In the genomic region with DNA sequence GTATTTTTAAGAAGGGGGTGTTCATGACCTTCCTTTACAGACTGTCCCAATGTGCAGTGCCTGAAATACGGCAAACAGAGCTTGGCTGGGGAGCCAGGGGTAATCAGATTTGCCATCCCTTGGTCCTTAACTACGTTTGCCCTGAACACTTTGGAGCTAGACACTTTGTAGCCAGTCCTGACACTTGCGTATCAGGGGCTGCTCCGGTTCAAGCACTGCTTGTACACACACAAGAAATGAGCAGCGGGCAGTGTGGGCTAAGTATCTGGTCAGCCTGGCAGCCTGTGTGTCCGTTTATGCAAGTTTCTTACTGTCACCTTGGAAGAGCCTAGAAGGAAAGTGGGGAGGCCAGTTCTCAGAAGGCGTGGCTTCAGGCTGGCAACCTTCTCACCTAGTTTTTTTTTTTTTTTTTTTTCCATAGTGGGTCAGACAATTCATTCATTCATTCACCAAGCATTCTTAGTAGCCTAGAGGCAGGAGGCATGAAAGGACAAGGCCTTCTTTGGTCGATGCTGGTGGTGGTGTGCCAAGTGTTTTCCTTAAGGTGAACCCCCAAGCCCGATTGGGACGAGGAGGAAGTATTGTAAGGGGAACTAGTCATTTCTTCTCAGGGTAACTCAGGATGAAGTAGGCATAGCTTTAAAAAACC, we compare ENCODE assay signal across 7 mouse cellular contexts. TPM values are rescaled to one million over a fixed set of nuclear protein-coding genes. Genes with fewer than 3 reads are reported as not detected.
A peak's percentile ranks its signal among the peaks of the same experiment; 100 is the strongest.
DNase-seq lines count a peak whose midpoint lies in the region; ATAC-seq and TF ChIP-seq lines count a peak whose summit lies in the region.

No protein-coding gene starts in this region.

- no peak overlapping the region for H3K4me3 ChIP-seq in C2C12 (ENCODE audit: insufficient read depth, poor library complexity, severe bottlenecking)
- peak overlapping the region; percentile 50 for H3K4me3 ChIP-seq in ES-Bruce4 (ENCODE audit: low read depth, low read length)
- peak overlapping the region; percentile 78 for H3K4me3 ChIP-seq in forebrain, embryonic 14.5 days (ENCODE audit: low read depth, low read length)
- peak overlapping the region; percentile 73 for H3K4me3 ChIP-seq in limb, embryonic 12.5 days (replicated peaks)

- H3K79me2 ChIP-seq in C2C12 (ENCODE audit: control insufficient read depth, insufficient read depth) = peaks cover 42% of the 10 kb centered on the region

- H3ac ChIP-seq in C2C12 (ENCODE audit: control insufficient read depth, insufficient read length, low read depth) = peak overlapping the region; percentile 7

- H3K27me3 ChIP-seq in C2C12 (ENCODE audit: control insufficient read depth, insufficient read depth, insufficient read length) (no peaks in the 10 kb centered on the region), ES-Bruce4 (ENCODE audit: control insufficient read depth, insufficient read depth, low read length, poor library complexity, severe bottlenecking) (no peaks in the 10 kb centered on the region)
- no peaks in the 10 kb centered on the region for H3K27me3 ChIP-seq in forebrain, embryonic 14.5 days (replicated peaks; ENCODE audit: control insufficient read depth, insufficient read depth, low read length)
- H3K27me3 ChIP-seq in limb, embryonic 12.5 days = no peaks in the 10 kb centered on the region

- peak overlapping the region; percentile 78 for H3K4me2 ChIP-seq in forebrain, embryonic 14.5 days (ENCODE audit: low read length)
- peak overlapping the region; percentile 76 for H3K4me2 ChIP-seq in limb, embryonic 12.5 days

- TF ChIP-seq EP300 in ES-Bruce4 (IDR thresholded peaks at IDR 0.05; ENCODE audit: insufficient read depth, low read depth, low read length) = no peak

- H3K9ac ChIP-seq in ES-Bruce4 (ENCODE audit: low read depth, poor library complexity, severe bottlenecking) = peak overlapping the region; percentile 84
- H3K9ac ChIP-seq in forebrain, embryonic 14.5 days (ENCODE audit: low read length) = peak overlapping the region; percentile 94; the same call in 1 of the 2 replicates
- H3K9ac ChIP-seq in limb, embryonic 12.5 days (replicated peaks) = no peak overlapping the region

- peak overlapping the region; percentile 83 for H3K27ac ChIP-seq in ES-Bruce4 (ENCODE audit: insufficient read depth, low read length)
- H3K27ac ChIP-seq in forebrain, embryonic 14.5 days (ENCODE audit: low read depth, low read length) = no peak overlapping the region
- H3K27ac ChIP-seq in limb, embryonic 12.5 days = peak overlapping the region; percentile 82; the same call in 1 of the 2 replicates

- peaks cover 9% of the 10 kb centered on the region for H3K4me1 ChIP-seq in ES-Bruce4 (ENCODE audit: control insufficient read depth, insufficient read depth, low read length)
- H3K4me1 ChIP-seq in forebrain, embryonic 14.5 days (ENCODE audit: control insufficient read depth, insufficient read depth, low read length) = peaks cover 11% of the 10 kb centered on the region
- peaks cover 22% of the 10 kb centered on the region for H3K4me1 ChIP-seq in limb, embryonic 12.5 days (replicated peaks)

- DNase-seq in forebrain, embryonic 14.5 days (ENCODE audit: low spot score) = peak; percentile 10
- peak; percentile 9 for DNase-seq in naive thymus-derived CD4-positive, alpha-beta T cell, adult 2 months (ENCODE audit: low read depth)
- no peak for DNase-seq in left cerebral cortex, adult 18-20 months (ENCODE audit: low spot score in 2 of 2)
- no peak for DNase-seq in layer of hippocampus, adult 9-11 months

- ATAC-seq in forebrain, embryonic 14.5 days = no peak
- no peak for ATAC-seq in limb, embryonic 12.5 days (ENCODE audit: insufficient number of reproducible peaks, insufficient read depth, low FRiP score, low TSS enrichment, low read depth)

- H3K36me3 ChIP-seq in C2C12 (ENCODE audit: control insufficient read depth, insufficient read depth) (peaks cover 9% of the 10 kb centered on the region), ES-Bruce4 (ENCODE audit: control insufficient read depth, insufficient read depth, low read length, poor library complexity, severe bottlenecking) (peaks cover 14% of the 10 kb centered on the region)
- no peaks in the 10 kb centered on the region for H3K36me3 ChIP-seq in forebrain, embryonic 14.5 days (ENCODE audit: control insufficient read depth, insufficient read depth, low read length)
- H3K36me3 ChIP-seq in limb, embryonic 12.5 days = peaks cover 5% of the 10 kb centered on the region

- peaks cover 38% of the 10 kb centered on the region for H3K79me3 ChIP-seq in C2C12 (ENCODE audit: low read depth)

- H3K9me3 ChIP-seq in ES-Bruce4 (replicated peaks; ENCODE audit: control insufficient read depth, insufficient read depth, low read length, poor library complexity, severe bottlenecking) = no peaks in the 10 kb centered on the region
- H3K9me3 ChIP-seq in forebrain, embryonic 14.5 days (replicated peaks; ENCODE audit: control insufficient read depth, low read length) = no peaks in the 10 kb centered on the region
- no peaks in the 10 kb centered on the region for H3K9me3 ChIP-seq in limb, embryonic 12.5 days

- WGBS in forebrain, embryonic 14.5 days = 46% methylated on average over 10 of the region's 10 CpGs
- 56% methylated on average over 10 of the region's 10 CpGs for WGBS in limb, embryonic 12.5 days

- TF ChIP-seq CTCF in C2C12 (IDR thresholded peaks at IDR 0.05; ENCODE audit: control insufficient read depth, insufficient read depth, insufficient read length) = no peak
- TF ChIP-seq CTCF in ES-Bruce4 (IDR thresholded peaks at IDR 0.05; ENCODE audit: low read depth, low read length) = no peak

- TF ChIP-seq POLR2A in ES-Bruce4 (IDR thresholded peaks at IDR 0.05; ENCODE audit: insufficient read depth, low read length) = no peak

TF ChIP-seq in C2C12, 6 proteins besides CTCF, POLR2A, EP300 and RAD21:
- TF ChIP-seq MYOG (IDR thresholded peaks at IDR 0.05; ENCODE audit: control insufficient read depth, extremely low read depth, insufficient read length) (no peak), FOSL1 (IDR thresholded peaks at IDR 0.05; ENCODE audit: insufficient read depth, low read length, poor library complexity, severe bottlenecking) (no peak), CEBPB (IDR thresholded peaks at IDR 0.05; ENCODE audit: low read depth) (no peak), MAX (IDR thresholded peaks at IDR 0.05) (no peak), MYOD1 (IDR thresholded peaks at IDR 0.05; ENCODE audit: control insufficient read depth, insufficient read length, low read depth) (no peak), USF1 (IDR thresholded peaks at IDR 0.05; ENCODE audit: low read depth) (no peak)

RNA-seq across cellular contexts. Expression of a gene that starts 8.3 kb away (rescaled TPM):
- 1.3 TPM for polyA plus RNA-seq in C2C12 (2012; fragmentation: generic; extraction: Trizol)
- polyA plus RNA-seq in ES-Bruce4 (2011; ENCODE audit: insufficient read depth, insufficient read length, low read depth, missing spikeins) = 12.7 and 13.9 TPM in 2 replicates
- polyA plus RNA-seq in forebrain, embryonic 14.5 days (2014; fragmentation: Nextera tagmentation; extraction: Ambion mirVana) = 0.22 and 0.27 TPM in 2 replicates
- 0.59 and 0.68 TPM in 2 replicates for polyA plus RNA-seq in limb, embryonic 12.5 days (2016; fragmentation: Nextera tagmentation; extraction: Ambion mirVana)
- total RNA-seq in left cerebral cortex, adult 18-20 months (2021) = 1 to 10 TPM in 1 of 2 experiments, under 1 TPM in 1; 0.84 to 1.3 TPM

RNA-seq across cellular contexts. Expression of a gene that starts 24.4 kb away (rescaled TPM):
- 172 TPM for polyA plus RNA-seq in C2C12 (2012; fragmentation: generic; extraction: Trizol)
- polyA plus RNA-seq in ES-Bruce4 (2011; ENCODE audit: insufficient read depth, insufficient read length, low read depth, missing spikeins) = 260 and 284 TPM in 2 replicates
- 157 and 169 TPM in 2 replicates for polyA plus RNA-seq in forebrain, embryonic 14.5 days (2014; fragmentation: Nextera tagmentation; extraction: Ambion mirVana)
- 149 TPM in 2 replicates for polyA plus RNA-seq in limb, embryonic 12.5 days (2016; fragmentation: Nextera tagmentation; extraction: Ambion mirVana)
- total RNA-seq in left cerebral cortex, adult 18-20 months (2021) = 10 to 100 TPM; 50.2 to 53.9 TPM

Comparison
In these comparisons a context has a peak if more than half of its experiments do, and no peak if none do; other contexts are left out.
1. DNase-seq: peak in forebrain, embryonic 14.5 days (single experiment) and naive thymus-derived CD4-positive, alpha-beta T cell, adult 2 months (single experiment); none in left cerebral cortex, adult 18-20 months (0 of 2) and layer of hippocampus, adult 9-11 months (single experiment).